8 mouse cellular contexts compared by ENCODE assay signal in the genomic region with DNA sequence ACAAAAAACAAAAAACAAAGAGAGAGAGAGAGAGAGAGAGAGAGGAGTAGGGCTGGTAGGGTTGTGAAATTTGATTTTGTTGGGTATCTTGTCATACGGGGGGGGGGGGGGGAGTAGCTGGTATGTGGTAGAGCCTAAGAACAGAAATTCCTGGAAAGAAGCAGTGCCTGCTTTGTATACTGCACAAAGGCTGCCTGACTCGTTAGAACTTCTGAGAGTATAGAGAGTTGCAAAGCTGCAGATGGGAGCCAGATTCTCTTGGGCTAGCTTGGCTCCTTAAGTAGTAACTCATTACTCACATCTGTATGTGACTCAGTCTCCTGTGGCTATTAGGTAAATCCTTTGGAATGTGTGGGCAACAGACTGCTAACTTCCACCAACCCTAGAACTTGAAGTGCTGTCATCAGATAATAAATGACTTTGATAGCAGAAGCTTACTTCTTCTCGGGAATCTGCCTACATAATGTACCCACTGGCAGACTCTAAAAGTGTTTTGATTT. TPM values are rescaled to one million over a fixed set of nuclear protein-coding genes. Genes with fewer than 3 reads are reported as not detected.
DNase-seq lines count a peak whose midpoint lies in the region; ATAC-seq and TF ChIP-seq lines count a peak whose summit lies in the region.

A gene (minus strand): TSS at position 51 of the 500 bp plus-strand sequence.

- no peaks in the 10 kb centered on the region for H3K9me3 ChIP-seq in hindbrain, postnatal 0 days (ENCODE audit: low read length)

- H3K9ac ChIP-seq in hindbrain, postnatal 0 days (replicated peaks; ENCODE audit: low read length): no peak within 1 kb of the TSS

- H3K27me3 ChIP-seq in hindbrain, postnatal 0 days (ENCODE audit: insufficient read depth, low read length): no peaks in the 10 kb centered on the region

- 53% methylated on average over 3 of the region's 3 CpGs for WGBS in hindbrain, postnatal 0 days

- H3K36me3 ChIP-seq in hindbrain, postnatal 0 days (ENCODE audit: insufficient read depth, low read length): no peaks in the 10 kb centered on the region

- no peak for ATAC-seq in hindbrain, postnatal 0 days
- no peak for ATAC-seq in megakaryocyte, adult 5-6 weeks (ENCODE audit: poor library complexity, severe bottlenecking)

- no peak within 1 kb of the TSS for H3K4me2 ChIP-seq in hindbrain, postnatal 0 days (ENCODE audit: low read depth, low read length)

- intact Hi-C loops in gastrocnemius, adult 2 months (cut with DNase I): no loop called here

- H3K27ac ChIP-seq in gastrocnemius, adult 2 months: no peak within 1 kb of the TSS
- no peak within 1 kb of the TSS for H3K27ac ChIP-seq in hindbrain, postnatal 0 days

- no peaks in the 10 kb centered on the region for H3K4me1 ChIP-seq in hindbrain, postnatal 0 days (ENCODE audit: insufficient read depth, low read length)

- no peak within 1 kb of the TSS for H3K4me3 ChIP-seq in gastrocnemius, adult 2 months
- no peak within 1 kb of the TSS for H3K4me3 ChIP-seq in hindbrain, postnatal 0 days (ENCODE audit: low read length)

- no peak for DNase-seq in layer of hippocampus, adult 8-10 months (ENCODE audit: low spot score in 2 of 2)
- DNase-seq in layer of hippocampus, adult 9-11 months: no peak
- DNase-seq in adrenal gland, postnatal 36 days: no peak
- no peak for DNase-seq in gastrocnemius, adult 2 months
- DNase-seq in hindbrain, postnatal 0 days (ENCODE audit: low spot score): no peak
- DNase-seq in spleen, adult 12 weeks (ENCODE audit: low spot score): no peak
- no peak for DNase-seq in thymus, postnatal 25 days

- TF ChIP-seq CTCF in gastrocnemius, adult 2 months (IDR thresholded peaks at IDR 0.05): no peak
- no peak for TF ChIP-seq CTCF in hindbrain, postnatal 0 days (IDR thresholded peaks at IDR 0.05; ENCODE audit: low read depth)

RNA-seq across cellular contexts. Expression of the gene that starts here (rescaled TPM):
- 10 to 100 TPM; 72.6 to 84.6 (median 78.3) TPM for total RNA-seq in layer of hippocampus, adult 8-10 months (2022)
- total RNA-seq in adrenal gland, postnatal 36 days (2021): 10 to 100 TPM; 52.9 to 60.5 TPM
- total RNA-seq in gastrocnemius, adult 2 months (2021): 10 to 100 TPM; 20.2 to 20.5 TPM
- total RNA-seq in hindbrain, postnatal 0 days (2014; rRNA removed): 47.5 and 66.1 TPM in 2 replicates
- polyA plus RNA-seq in hindbrain, postnatal 0 days (2015; fragmentation: Nextera tagmentation; extraction: Ambion mirVana): 33.8 and 39.2 TPM in 2 replicates
- total RNA-seq in megakaryocyte, adult 5-6 weeks (2015): 61.4 and 67.1 TPM in 2 replicates
- total RNA-seq in megakaryocyte, adult 5-6 weeks (2017): 28.6 and 49.3 TPM in 2 replicates
